Mouse (Mus musculus): ENCODE measurements around the gene Chrna4. TPM values are rescaled to one million over a fixed set of nuclear protein-coding genes. Genes with fewer than 3 reads are reported as not detected.

The Chrna4 gene
- polyA plus RNA-seq, 1 experiment: 42.9 TPM

- no peak for TF ChIP-seq POLR2A (IDR thresholded peaks at IDR 0.05; ENCODE audit: borderline replicate concordance, extremely low read depth, insufficient read depth, insufficient read length, poor library complexity, severe bottlenecking)
- no peak for TF ChIP-seq CTCF (IDR thresholded peaks at IDR 0.05; ENCODE audit: borderline replicate concordance, extremely low read depth, insufficient read depth, insufficient read length)
- DNase-seq (ENCODE audit: low read depth): no peak
Measured at GRCm38 (mm10) chr2:181036561-181036960, 6.8 kb downstream of the Chrna4 start.

- TF ChIP-seq POLR2A (IDR thresholded peaks at IDR 0.05; ENCODE audit: borderline replicate concordance, extremely low read depth, insufficient read depth, insufficient read length, poor library complexity, severe bottlenecking): no peak
- DNase-seq (ENCODE audit: low read depth): no peak
Measured at GRCm38 (mm10) chr2:181035186-181035585, 8.2 kb downstream of the Chrna4 start.

- DNase-seq (ENCODE audit: low read depth): no peak
- TF ChIP-seq POLR2A (IDR thresholded peaks at IDR 0.05; ENCODE audit: borderline replicate concordance, extremely low read depth, insufficient read depth, insufficient read length, poor library complexity, severe bottlenecking) (no peak), CTCF (IDR thresholded peaks at IDR 0.05; ENCODE audit: borderline replicate concordance, extremely low read depth, insufficient read depth, insufficient read length) (no peak)
Measured at GRCm38 (mm10) chr2:181033310-181033709, 10.0 kb downstream of the Chrna4 start.

GRCm38 (mm10) chr2:181032407-181032806 is 10.9 kb downstream of the Chrna4 start:
- DNase-seq (ENCODE audit: low read depth): peak; percentile 58
- TF ChIP-seq CTCF (IDR thresholded peaks at IDR 0.05; ENCODE audit: borderline replicate concordance, extremely low read depth, insufficient read depth, insufficient read length) (peak; percentile 54; the same call in 1 of the 2 replicates), POLR2A (IDR thresholded peaks at IDR 0.05; ENCODE audit: borderline replicate concordance, extremely low read depth, insufficient read depth, insufficient read length, poor library complexity, severe bottlenecking) (no peak)

- no peak for DNase-seq (ENCODE audit: low read depth)
- TF ChIP-seq POLR2A (IDR thresholded peaks at IDR 0.05; ENCODE audit: borderline replicate concordance, extremely low read depth, insufficient read depth, insufficient read length, poor library complexity, severe bottlenecking): no peak
- no peak for TF ChIP-seq CTCF (IDR thresholded peaks at IDR 0.05; ENCODE audit: borderline replicate concordance, extremely low read depth, insufficient read depth, insufficient read length)
Measured at GRCm38 (mm10) chr2:181031406-181031934, 11.9 kb downstream of the Chrna4 start.

GRCm38 (mm10) chr2:181008339-181008738 is 35.0 kb downstream of the Chrna4 start:
- DNase-seq (ENCODE audit: low read depth): no peak
- TF ChIP-seq CTCF (IDR thresholded peaks at IDR 0.05; ENCODE audit: borderline replicate concordance, extremely low read depth, insufficient read depth, insufficient read length) (no peak), POLR2A (IDR thresholded peaks at IDR 0.05; ENCODE audit: borderline replicate concordance, extremely low read depth, insufficient read depth, insufficient read length, poor library complexity, severe bottlenecking) (no peak)

GRCm38 (mm10) chr2:181007054-181007453 is 36.3 kb downstream of the Chrna4 start:
- TF ChIP-seq POLR2A (IDR thresholded peaks at IDR 0.05; ENCODE audit: borderline replicate concordance, extremely low read depth, insufficient read depth, insufficient read length, poor library complexity, severe bottlenecking) (no peak), CTCF (IDR thresholded peaks at IDR 0.05; ENCODE audit: borderline replicate concordance, extremely low read depth, insufficient read depth, insufficient read length) (no peak)
- no peak for DNase-seq (ENCODE audit: low read depth)

- no peak for TF ChIP-seq CTCF (IDR thresholded peaks at IDR 0.05; ENCODE audit: borderline replicate concordance, extremely low read depth, insufficient read depth, insufficient read length)
- no peak for TF ChIP-seq POLR2A (IDR thresholded peaks at IDR 0.05; ENCODE audit: borderline replicate concordance, extremely low read depth, insufficient read depth, insufficient read length, poor library complexity, severe bottlenecking)
- no peak for DNase-seq (ENCODE audit: low read depth)
Measured at GRCm38 (mm10) chr2:180996905-180997304, 46.4 kb downstream of the Chrna4 start.

- TF ChIP-seq CTCF (IDR thresholded peaks at IDR 0.05; ENCODE audit: borderline replicate concordance, extremely low read depth, insufficient read depth, insufficient read length) (peak; percentile 88), POLR2A (IDR thresholded peaks at IDR 0.05; ENCODE audit: borderline replicate concordance, extremely low read depth, insufficient read depth, insufficient read length, poor library complexity, severe bottlenecking) (no peak)
Measured at GRCm38 (mm10) chr2:180996436-180996835, 46.9 kb downstream of the Chrna4 start.

GRCm38 (mm10) chr2:180995457-180995856 is 47.9 kb downstream of the Chrna4 start:
- no peak for TF ChIP-seq CTCF (IDR thresholded peaks at IDR 0.05; ENCODE audit: borderline replicate concordance, extremely low read depth, insufficient read depth, insufficient read length)
- TF ChIP-seq POLR2A (IDR thresholded peaks at IDR 0.05; ENCODE audit: borderline replicate concordance, extremely low read depth, insufficient read depth, insufficient read length, poor library complexity, severe bottlenecking): no peak

More at GRCm38 (mm10) chr2:180996436-180996835, 46.9 kb downstream of the Chrna4 start:
- peak; percentile 77 for DNase-seq (ENCODE audit: low read depth)

GRCm38 (mm10) chr2:180994360-180994759 is 49.0 kb downstream of the Chrna4 start:
- DNase-seq (ENCODE audit: low read depth): no peak
- TF ChIP-seq CTCF (IDR thresholded peaks at IDR 0.05; ENCODE audit: borderline replicate concordance, extremely low read depth, insufficient read depth, insufficient read length) (no peak), POLR2A (IDR thresholded peaks at IDR 0.05; ENCODE audit: borderline replicate concordance, extremely low read depth, insufficient read depth, insufficient read length, poor library complexity, severe bottlenecking) (no peak)

More at GRCm38 (mm10) chr2:180995457-180995856, 47.9 kb downstream of the Chrna4 start:
- DNase-seq (ENCODE audit: low read depth): no peak

GRCm38 (mm10) chr2:180990347-180990746 is 53.0 kb downstream of the Chrna4 start:
- peak; percentile 52 for DNase-seq (ENCODE audit: low read depth)
- no peak for TF ChIP-seq POLR2A (IDR thresholded peaks at IDR 0.05; ENCODE audit: borderline replicate concordance, extremely low read depth, insufficient read depth, insufficient read length, poor library complexity, severe bottlenecking)
- TF ChIP-seq CTCF (IDR thresholded peaks at IDR 0.05; ENCODE audit: borderline replicate concordance, extremely low read depth, insufficient read depth, insufficient read length): no peak
